Mouse (Mus musculus): ENCODE results near the gene Crat. TPM values are rescaled to one million over a fixed set of nuclear protein-coding genes. Genes with fewer than 3 reads are reported as not detected.

Gene Crat
- total and polyA plus RNA-seq, 2 experiments = 9.2 to 65.2 TPM

DNA sequence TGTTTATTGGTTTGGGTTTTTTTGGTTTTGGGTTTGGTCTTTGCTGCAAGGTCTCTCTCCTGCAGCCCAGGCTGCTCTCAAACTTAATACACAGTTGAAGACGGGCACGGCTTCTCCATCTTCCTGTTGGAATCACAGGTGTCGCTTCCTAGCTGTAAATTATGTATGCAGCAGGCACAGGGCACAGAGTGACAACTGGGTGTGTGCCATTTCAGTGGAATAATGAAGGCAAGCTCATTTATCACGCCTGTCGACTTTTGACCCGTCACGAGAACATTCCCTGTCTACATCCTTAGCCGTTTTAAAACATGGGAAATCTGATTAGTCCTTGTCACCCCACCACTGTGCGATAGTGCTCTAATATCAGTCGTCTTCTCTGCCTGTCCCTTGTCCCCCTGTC lies 55.0 kb downstream of the Crat start:
- Histone ChIP-seq H3K36me3 (ENCODE audit: control insufficient read depth, insufficient read depth, low read length) (no peaks in the 10 kb centered on the region), H3K9ac (ENCODE audit: low read depth, low read length) (no peak overlapping the region), H3K27ac (replicated peaks; ENCODE audit: insufficient read depth, low read depth, low read length) (no peak overlapping the region), H3K4me1 (ENCODE audit: control insufficient read depth, insufficient read depth, low read length) (peaks cover 9% of the 10 kb centered on the region; the same call in 1 of the 2 replicates), H3K79me2 (ENCODE audit: control insufficient read depth, insufficient read depth, low read length) (peaks cover 8% of the 10 kb centered on the region; the same call in 1 of the 2 replicates), H3K4me3 (ENCODE audit: insufficient read depth, low read depth, low read length) (no peak overlapping the region), H3K27me3 (ENCODE audit: control insufficient read depth, insufficient read depth, low read length) (no peaks in the 10 kb centered on the region)
- no peak for DNase-seq (ENCODE audit: extremely low read depth, low read depth, low spot score)
- TF ChIP-seq POLR2A (IDR thresholded peaks at IDR 0.05; ENCODE audit: extremely low read depth, insufficient read depth, low read length) (no peak), CTCF (IDR thresholded peaks at IDR 0.05; ENCODE audit: low read depth, low read length) (no peak)
- WGBS = 86% methylated on average over 10 of the region's 10 CpGs

DNA sequence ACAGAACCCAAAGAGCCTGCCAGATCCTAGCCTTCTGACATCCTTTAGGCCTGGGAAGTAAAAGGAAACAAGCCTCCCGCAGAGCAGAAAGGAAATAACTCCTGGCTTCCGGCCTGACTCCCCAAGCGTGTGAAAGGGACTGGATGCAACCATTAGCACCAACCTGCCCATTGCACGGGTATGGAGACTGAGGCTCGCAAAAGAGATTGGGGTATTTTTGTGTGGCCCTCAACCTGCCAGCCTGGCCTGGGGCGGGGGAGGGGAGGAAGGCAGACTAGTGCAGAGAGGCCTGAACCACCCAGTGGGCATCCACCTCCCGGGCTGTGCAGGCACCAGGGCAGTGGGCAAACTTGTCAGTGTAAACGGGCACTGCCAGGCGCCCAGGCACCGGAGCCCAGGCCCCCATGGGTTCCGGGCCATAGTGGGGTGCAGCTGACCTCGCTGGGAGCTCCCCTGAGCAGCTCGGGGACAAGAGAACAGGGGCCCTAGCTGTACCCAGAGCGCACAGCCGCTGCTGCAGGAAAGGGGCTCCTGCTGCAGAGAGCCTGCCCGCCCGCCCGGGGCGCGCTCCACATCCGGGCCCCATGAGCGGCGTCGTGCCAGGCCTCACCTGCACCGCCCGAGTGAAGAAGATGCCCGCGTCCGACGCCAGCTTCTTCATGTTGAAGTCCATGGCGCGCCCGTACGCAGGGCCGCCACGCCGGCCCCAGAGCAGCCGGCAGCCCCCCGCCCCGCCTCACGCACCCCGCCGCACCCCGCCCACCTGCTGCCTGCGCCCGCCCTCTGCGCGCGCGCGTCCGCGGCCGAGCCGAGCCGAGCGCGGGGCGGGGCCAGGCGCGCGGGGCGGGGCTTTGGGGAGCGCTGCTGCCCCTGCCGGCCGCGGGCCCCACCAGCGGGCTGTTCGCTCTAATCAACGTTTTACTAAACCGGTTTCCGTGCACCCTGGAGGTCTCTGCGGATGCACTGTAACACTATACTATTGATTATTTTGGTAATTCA lies 56.8 kb downstream of the Crat start, which contains the start of gene Sh3glb2:
Gene Sh3glb2 (minus strand): TSS at position 805 of the 999 bp plus-strand sequence.
- peaks cover 7% of the 10 kb centered on the region; the same call in 1 of the 2 replicates for H3K4me1 ChIP-seq (ENCODE audit: control insufficient read depth, insufficient read depth, low read length)
- no peak for DNase-seq (ENCODE audit: extremely low read depth, low read depth, low spot score)
- H3K9ac ChIP-seq (ENCODE audit: low read depth, low read length) = peak within 1 kb of the TSS; percentile 94
- H3K27me3 ChIP-seq (ENCODE audit: control insufficient read depth, insufficient read depth, low read length) = no peaks in the 10 kb centered on the region
- H3K4me3 ChIP-seq (ENCODE audit: insufficient read depth, low read depth, low read length) = peak within 1 kb of the TSS; percentile 92
- H3K27ac ChIP-seq (replicated peaks; ENCODE audit: insufficient read depth, low read depth, low read length) = peak within 1 kb of the TSS; percentile 52
- TF ChIP-seq POLR2A (IDR thresholded peaks at IDR 0.05; ENCODE audit: extremely low read depth, insufficient read depth, low read length) (0 out of 2 replicates have a peak, but pooled peaks have one; percentile 28), CTCF (IDR thresholded peaks at IDR 0.05; ENCODE audit: low read depth, low read length) (peak; percentile 64)
- peaks cover 5% of the 10 kb centered on the region; the same call in 1 of the 2 replicates for H3K79me2 ChIP-seq (ENCODE audit: control insufficient read depth, insufficient read depth, low read length)
- 5% methylated on average over 73 of the region's 73 CpGs for WGBS
- no peaks in the 10 kb centered on the region for H3K36me3 ChIP-seq (ENCODE audit: control insufficient read depth, insufficient read depth, low read length)

DNA sequence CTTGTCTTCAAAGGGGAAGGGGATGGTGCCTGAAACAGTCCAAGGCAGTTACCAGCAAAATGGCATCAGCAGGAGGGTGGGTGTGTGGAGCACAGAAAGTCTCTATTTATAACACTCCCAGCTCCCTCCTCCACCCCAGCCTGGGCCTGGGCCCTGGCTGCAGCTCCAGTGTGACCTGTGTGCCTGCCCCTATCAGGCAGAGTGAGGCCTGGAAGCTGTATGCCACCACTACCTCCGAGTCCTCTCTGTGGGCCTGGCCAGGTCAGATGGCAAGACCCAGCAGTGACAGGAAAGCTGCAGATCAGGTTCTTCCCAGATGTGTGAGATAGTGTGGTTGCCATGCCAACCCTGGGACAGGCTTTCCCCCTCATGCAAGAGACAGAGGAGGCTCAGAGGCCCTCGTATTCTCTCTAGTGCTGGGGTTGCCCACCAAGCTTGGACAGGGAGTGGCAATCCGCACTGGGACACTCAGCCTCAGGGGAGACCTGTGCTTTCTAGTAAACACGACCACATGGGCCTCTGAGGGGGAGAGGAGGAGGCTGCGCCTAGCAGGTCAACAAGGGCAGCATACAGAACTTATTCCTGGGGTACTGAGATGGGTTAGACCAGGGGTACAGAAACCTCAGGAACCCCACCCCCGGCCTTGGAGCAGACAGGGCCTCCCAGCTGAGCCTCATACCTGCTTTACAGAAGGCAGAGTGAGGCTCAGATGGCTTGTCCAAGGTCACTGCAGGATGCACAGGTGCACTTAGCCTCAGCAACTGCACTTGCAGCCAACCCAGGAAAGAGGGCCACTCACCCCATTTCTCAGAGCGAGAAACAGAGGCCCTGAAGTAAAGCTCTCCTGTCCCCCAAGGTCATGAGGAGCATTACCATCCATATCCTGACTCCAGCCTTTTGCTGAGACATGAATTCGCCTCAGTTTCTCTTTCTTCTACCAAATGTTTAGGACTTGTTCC lies 57.8 kb downstream of the Crat start:
- Histone ChIP-seq H3K9ac (ENCODE audit: low read depth, low read length) (no peak overlapping the region), H3K27me3 (ENCODE audit: control insufficient read depth, insufficient read depth, low read length) (no peaks in the 10 kb centered on the region), H3K4me1 (ENCODE audit: control insufficient read depth, insufficient read depth, low read length) (peaks cover 7% of the 10 kb centered on the region; the same call in 1 of the 2 replicates), H3K4me3 (ENCODE audit: insufficient read depth, low read depth, low read length) (peak overlapping the region; percentile 92; the same call in 1 of the 2 replicates), H3K36me3 (ENCODE audit: control insufficient read depth, insufficient read depth, low read length) (peaks cover 2% of the 10 kb centered on the region; the same call in 1 of the 2 replicates), H3K79me2 (ENCODE audit: control insufficient read depth, insufficient read depth, low read length) (peaks cover 5% of the 10 kb centered on the region; the same call in 1 of the 2 replicates), H3K27ac (replicated peaks; ENCODE audit: insufficient read depth, low read depth, low read length) (no peak overlapping the region)
- TF ChIP-seq POLR2A (IDR thresholded peaks at IDR 0.05; ENCODE audit: extremely low read depth, insufficient read depth, low read length) (no peak), CTCF (IDR thresholded peaks at IDR 0.05; ENCODE audit: low read depth, low read length) (no peak)
- WGBS = 64% methylated on average over 8 of the region's 8 CpGs
- DNase-seq (ENCODE audit: extremely low read depth, low read depth, low spot score) = no peak

DNA sequence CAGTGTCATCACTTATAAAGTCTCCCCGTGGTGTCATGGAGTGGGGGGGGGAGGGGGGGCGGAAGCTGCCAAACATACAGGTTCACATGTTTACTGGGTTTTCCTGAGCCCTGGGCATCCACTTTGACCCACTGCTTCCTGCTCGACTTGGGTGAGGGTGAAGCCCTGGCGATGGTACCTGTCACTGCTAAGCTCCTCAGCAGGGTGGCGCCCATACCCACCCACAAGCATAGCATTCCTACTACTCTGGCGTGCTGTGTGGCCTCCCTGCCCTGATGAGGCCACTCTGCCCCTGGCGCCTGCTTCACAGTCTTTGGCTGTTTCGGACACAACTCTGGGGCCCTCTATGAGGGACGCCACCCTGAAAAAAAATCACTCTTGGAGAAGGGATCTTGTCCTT lies 58.7 kb downstream of the Crat start:
- H3K79me2 ChIP-seq (ENCODE audit: control insufficient read depth, insufficient read depth, low read length) = peaks cover 5% of the 10 kb centered on the region; the same call in 1 of the 2 replicates
- H3K4me3 ChIP-seq (ENCODE audit: insufficient read depth, low read depth, low read length) = no peak overlapping the region
- 78% methylated on average over 9 of the region's 9 CpGs for WGBS
- no peak overlapping the region for H3K27ac ChIP-seq (replicated peaks; ENCODE audit: insufficient read depth, low read depth, low read length)
- DNase-seq (ENCODE audit: extremely low read depth, low read depth, low spot score) = no peak
- peaks cover 7% of the 10 kb centered on the region; the same call in 1 of the 2 replicates for H3K4me1 ChIP-seq (ENCODE audit: control insufficient read depth, insufficient read depth, low read length)
- no peak overlapping the region for H3K9ac ChIP-seq (ENCODE audit: low read depth, low read length)
- no peaks in the 10 kb centered on the region for H3K27me3 ChIP-seq (ENCODE audit: control insufficient read depth, insufficient read depth, low read length)
- peaks cover 2% of the 10 kb centered on the region; the same call in 1 of the 2 replicates for H3K36me3 ChIP-seq (ENCODE audit: control insufficient read depth, insufficient read depth, low read length)
- TF ChIP-seq POLR2A (IDR thresholded peaks at IDR 0.05; ENCODE audit: extremely low read depth, insufficient read depth, low read length) (no peak), CTCF (IDR thresholded peaks at IDR 0.05; ENCODE audit: low read depth, low read length) (no peak)

DNA sequence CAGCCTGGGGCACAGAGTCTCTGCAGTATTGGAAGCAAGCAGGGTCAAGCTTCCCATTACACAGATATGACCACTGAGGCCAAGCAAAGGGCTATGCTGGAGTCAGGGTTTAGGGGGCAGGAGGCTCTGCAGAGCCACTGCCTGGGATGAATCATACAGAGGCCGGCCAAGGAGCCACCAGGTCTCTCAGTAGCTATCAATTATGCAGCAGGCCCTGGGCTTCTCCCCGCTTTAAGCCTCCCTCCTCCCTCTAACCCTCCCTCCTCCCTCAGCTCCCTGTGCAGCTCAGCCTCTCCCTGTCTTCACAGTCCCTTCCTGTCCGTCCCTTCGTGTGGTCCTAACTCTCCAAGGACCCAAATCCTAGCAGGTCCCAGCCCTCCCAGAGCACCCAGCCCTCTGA lies 59.3 kb downstream of the Crat start:
- peaks cover 7% of the 10 kb centered on the region; the same call in 1 of the 2 replicates for H3K4me1 ChIP-seq (ENCODE audit: control insufficient read depth, insufficient read depth, low read length)
- peaks cover 2% of the 10 kb centered on the region; the same call in 1 of the 2 replicates for H3K36me3 ChIP-seq (ENCODE audit: control insufficient read depth, insufficient read depth, low read length)
- H3K27me3 ChIP-seq (ENCODE audit: control insufficient read depth, insufficient read depth, low read length) = no peaks in the 10 kb centered on the region
- no peak overlapping the region for H3K9ac ChIP-seq (ENCODE audit: low read depth, low read length)
- peaks cover 5% of the 10 kb centered on the region; the same call in 1 of the 2 replicates for H3K79me2 ChIP-seq (ENCODE audit: control insufficient read depth, insufficient read depth, low read length)
- no peak overlapping the region for H3K27ac ChIP-seq (replicated peaks; ENCODE audit: insufficient read depth, low read depth, low read length)
- WGBS = 71% methylated on average over 4 of the region's 4 CpGs
- no peak for TF ChIP-seq CTCF (IDR thresholded peaks at IDR 0.05; ENCODE audit: low read depth, low read length)
- no peak for TF ChIP-seq POLR2A (IDR thresholded peaks at IDR 0.05; ENCODE audit: extremely low read depth, insufficient read depth, low read length)
- no peak overlapping the region for H3K4me3 ChIP-seq (ENCODE audit: insufficient read depth, low read depth, low read length)
- DNase-seq (ENCODE audit: extremely low read depth, low read depth, low spot score) = no peak
